Mouse (Mus musculus) adrenal gland, adult (tissue): ENCODE results near the gene Inf2.

Experiments used
- DNase-seq, 2 experiments: peaks; one replicate each; pipeline ENCODE4 v3.0.0; 2022 to 2023; ENCODE audit warnings: low spot score in 1 of 2; ENCODE audit not compliant: inconsistent age in 2 of 2

Inf2 gene

DNA sequence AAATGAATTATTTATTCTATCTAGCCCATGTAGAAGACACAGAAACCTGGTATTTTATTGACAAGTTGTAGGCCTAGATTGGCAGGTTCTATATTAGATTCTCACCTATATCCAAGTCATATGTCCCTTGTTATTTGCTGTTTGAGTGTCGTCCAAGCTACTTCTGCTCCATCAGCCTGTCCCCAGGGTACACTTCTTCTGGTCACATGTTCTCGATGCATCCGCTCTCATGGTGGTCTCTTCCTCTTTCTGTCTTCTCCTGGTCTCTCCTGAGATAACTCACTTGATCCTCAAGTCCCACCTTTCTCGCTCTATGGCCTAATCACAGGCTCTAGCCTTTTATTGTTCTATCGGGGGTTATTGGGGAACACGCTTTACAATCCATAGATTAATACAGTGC is 25.6 kb upstream of the Inf2 start:
- no peak for DNase-seq

DNA sequence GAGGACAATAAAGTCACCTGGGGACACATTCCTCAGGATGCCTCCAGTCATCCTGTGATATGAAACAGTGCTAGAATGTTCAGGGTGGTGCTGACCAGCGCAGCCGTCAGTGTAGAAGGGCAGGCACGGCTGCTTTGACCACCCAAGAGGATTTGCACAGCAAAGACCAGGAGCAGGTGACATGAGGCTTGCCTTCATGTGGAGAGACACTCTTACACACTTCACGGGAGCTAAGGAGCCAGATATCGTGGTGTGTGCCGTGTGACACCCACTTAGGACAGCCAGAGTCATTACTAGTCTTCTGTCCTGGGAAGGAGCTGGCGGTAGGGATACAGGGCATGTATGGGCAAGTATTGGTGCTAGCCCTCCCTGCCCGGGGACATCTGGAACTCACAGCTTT is 18.4 kb upstream of the Inf2 start:
- DNase-seq: no peak

GRCm38 (mm10) chr12:112571064-112571463 is 17.5 kb upstream of the Inf2 start:
- no peak for DNase-seq

DNA sequence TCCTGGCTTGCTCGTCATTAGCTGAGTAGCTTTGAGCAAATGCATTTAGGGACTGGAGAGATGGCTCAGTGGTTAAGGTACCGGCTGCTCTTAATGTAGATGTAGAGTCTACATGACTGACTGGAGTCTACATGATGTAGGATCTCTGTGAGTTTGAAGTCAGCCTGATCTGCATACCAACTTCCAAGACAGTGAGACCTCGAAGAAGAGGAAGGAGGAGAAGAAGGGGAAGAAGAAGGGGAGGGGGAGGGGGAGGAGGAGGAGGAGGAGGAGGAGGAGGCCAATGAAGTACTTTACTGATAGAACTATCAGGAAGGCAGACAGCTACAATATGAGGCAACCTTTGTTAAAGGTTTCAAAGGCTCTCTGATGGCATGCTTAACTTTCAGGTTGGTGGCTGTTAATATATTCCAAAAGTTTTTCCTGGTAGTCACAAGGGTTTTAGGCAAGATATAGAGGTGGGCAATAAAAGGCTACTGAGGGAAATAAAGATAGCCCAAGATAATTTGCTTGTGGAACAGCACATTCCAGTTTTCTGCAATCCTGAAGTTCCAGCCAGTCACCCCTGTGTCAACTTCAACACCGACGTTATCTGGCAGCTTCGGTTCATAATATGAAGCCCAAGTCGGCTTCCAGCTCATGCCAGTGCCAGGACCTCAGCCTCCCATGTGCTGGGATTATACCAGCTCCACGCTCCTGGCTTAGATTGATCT is 13.2 kb upstream of the Inf2 start:
- DNase-seq: no peak

GRCm38 (mm10) chr12:112576341-112576740 is 12.2 kb upstream of the Inf2 start:
- DNase-seq: peak in 1 of 2 experiments; percentile 21

GRCm38 (mm10) chr12:112576749-112577148 is 11.8 kb upstream of the Inf2 start:
- DNase-seq: peak; percentile 27 to 63

DNA sequence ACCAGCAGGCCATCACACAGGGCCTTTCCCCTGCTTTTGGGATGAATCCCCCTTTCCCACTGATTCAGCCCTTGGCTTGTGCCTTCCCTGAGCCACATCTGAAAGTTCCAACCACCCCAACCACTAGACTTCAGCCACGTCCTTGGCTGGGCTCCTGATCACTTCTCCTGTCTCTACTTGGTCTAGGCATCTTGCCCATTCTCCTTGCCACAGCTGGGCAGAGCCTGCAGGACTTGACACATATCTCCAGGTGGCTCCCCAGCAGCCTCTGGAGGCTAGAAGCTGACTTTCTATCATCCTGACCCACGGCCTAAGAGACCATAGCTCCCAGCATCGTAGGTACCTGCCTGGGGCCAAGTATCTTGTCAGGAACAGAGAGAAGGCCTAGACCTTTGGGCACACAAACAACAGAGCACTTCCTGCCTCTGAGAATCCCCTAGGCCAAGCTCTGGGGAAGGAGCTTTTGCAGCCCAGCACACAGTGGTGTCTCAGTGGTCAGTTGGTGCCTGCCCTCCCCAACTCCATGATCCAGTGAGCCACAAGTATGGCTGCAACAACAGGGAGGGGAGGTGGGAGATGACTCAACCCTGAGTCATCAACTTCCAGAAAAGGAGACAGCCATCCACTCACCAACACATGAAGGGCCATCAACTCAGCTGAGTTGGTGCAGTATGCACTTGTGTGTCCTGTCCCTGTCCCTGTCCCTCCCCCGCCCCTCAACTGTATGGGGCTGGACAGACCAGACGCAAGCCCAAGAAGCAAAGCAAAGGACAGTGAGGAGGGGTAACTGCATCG is 10.1 kb upstream of the Inf2 start:
- DNase-seq: peak; percentile 64 to 79

GRCm38 (mm10) chr12:112579430-112579829 is 9.2 kb upstream of the Inf2 start:
- DNase-seq: peak in 1 of 2 experiments; percentile 33

DNA sequence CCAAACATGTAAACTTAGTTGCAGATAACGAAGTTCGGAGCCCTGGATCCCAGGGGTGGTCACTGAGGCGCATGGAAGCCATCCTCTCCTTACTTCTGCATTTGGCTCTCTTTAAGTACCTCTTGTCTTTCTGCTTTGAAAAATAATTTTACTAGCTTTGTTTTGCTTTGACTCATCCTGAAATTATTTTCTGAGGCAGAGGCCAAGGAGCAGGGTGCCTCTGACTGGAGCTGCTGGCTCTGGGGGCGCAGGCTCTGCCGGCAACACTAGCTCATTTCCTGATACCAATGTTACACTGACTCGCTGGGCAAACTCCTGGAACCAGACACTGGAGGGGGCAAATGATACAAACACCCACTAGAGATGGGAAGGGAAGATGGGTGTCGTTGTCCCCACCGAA is 8.7 kb upstream of the Inf2 start:
- peak; percentile 29 to 64 for DNase-seq

DNA sequence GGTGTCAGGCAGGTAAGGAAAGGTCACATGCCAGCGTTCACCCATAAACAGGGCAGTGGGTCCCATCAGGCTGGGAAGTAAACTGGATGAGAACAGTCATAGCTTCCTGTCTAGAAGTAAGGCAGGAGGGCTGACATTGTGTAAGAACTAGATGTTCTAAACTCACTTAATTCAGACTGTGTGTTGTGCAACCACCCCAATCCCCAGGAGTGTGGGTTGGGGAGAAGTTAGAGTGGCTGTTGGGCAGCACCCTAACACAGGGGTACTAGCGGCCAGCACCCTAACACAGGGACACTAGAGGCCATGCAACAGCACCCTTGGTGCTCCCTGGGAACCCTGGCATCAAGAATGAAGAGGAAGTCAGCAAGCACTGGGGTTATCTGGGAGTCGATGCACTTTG is 7.5 kb upstream of the Inf2 start:
- peak in 1 of 2 experiments; percentile 60 for DNase-seq

DNA sequence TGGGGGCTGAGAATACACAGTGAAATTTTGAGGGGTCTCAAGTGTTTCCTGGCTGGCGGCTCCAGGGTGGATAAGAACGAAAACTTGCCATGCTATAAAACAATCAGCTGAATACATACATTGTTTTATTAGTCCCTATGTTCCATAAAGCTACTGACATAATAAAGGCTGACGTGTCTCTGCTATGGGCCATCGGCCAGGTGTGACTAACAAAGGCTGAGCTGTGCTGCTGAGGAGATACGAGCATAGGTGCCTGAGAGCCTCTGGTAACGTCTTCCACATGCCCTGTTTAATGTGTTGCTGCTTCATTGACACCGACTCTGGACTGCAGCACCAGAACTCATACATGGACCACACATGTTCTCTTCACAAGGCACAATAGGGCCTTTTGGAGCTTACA is 3.6 kb upstream of the Inf2 start:
- no peak for DNase-seq

DNA sequence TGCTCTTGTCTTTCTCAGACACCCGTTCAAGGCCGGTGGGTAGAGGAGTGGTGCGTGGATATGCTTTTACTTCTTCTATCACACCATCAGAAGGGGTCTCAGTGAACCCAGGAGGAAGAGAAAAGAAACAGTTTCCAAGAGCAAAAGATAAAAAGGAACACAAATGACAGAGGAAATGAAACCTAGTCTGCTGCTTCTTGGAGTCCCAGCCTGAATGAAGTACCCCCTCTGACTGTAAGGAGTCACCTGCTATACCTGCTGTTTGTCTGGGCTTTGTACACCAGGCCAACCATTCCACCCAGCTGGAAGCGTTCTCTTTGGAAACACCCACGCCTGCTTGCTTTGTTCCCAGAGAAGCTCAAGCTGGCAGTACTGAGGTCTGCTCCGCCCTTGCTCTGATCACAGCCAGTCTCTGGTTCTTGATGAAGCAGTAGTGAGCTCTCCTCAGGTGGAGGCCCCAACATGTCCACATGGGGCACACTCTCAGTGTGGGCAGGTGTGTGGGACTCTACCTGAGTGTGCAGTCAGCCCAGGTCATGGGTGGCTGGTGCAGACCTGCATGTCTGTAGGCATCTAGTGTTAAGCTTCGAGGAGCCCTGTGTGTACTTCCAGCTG is 2.6 kb upstream of the Inf2 start:
- no peak for DNase-seq

GRCm38 (mm10) chr12:112587125-112588124 is 1.2 kb upstream of the Inf2 start:
- DNase-seq: peak in 1 of 2 experiments; percentile 46

DNA sequence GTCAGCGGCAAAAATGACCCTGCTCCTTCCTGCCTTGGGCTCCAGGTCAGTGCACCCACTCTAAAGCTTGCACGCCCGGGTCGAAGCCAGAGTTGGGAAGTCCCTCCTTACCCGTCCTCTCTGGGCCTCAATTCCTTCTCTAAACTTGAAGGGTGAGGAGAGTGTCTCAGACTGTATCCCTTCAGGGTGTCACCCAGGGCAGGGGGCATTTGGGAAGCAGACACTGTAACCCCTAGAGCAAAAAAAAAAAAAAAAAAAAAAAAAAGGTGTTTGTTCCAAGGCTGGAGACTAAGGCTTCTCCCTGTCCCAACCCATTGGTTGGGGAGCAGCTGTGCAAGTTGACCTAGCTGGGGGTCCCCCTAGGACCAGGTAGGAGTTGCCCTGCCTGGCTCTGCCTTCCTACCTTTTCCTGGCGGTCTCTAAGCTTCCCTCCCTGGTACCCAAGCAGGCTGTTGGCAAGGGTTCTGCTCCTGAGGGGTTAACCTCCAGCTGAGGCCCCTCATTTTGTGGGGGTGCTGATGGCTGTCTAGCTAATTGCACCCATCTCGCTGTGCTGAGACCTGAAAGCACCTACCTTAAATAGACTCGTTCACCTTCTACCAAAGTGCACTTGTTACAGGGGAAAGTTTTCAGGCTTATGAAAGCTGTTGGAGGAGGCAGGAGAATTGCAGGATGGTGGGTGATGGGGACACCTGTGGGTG is 1.1 kb downstream of the Inf2 start:
- DNase-seq: peak in 1 of 2 experiments; percentile 12

GRCm38 (mm10) chr12:112590566-112591239 is 2.1 kb downstream of the Inf2 start:
- peak in 1 of 2 experiments; percentile 12 for DNase-seq

GRCm38 (mm10) chr12:112591240-112591639 is 2.7 kb downstream of the Inf2 start:
- peak in 1 of 2 experiments; percentile 4 for DNase-seq

GRCm38 (mm10) chr12:112591730-112592129 is 3.1 kb downstream of the Inf2 start:
- peak in 1 of 2 experiments; percentile 5 for DNase-seq

GRCm38 (mm10) chr12:112592985-112593734 is 4.6 kb downstream of the Inf2 start:
- DNase-seq: peak in 1 of 2 experiments; percentile 53
